Mouse (Mus musculus) C2C12 (cell line): ENCODE results near the gene Maob.

Source experiments
- CTCF ChIP-seq: IDR thresholded peaks from one replicate; pipeline ENCODE4 v1.5.1; 2011; ENCODE audit not compliant: control insufficient read depth, insufficient read depth, insufficient read length
- MYOG ChIP-seq: IDR thresholded peaks from one replicate; pipeline ENCODE4 v1.6.1; 2011; ENCODE audit not compliant: control insufficient read depth, insufficient read length; ENCODE audit errors: extremely low read depth

DNA sequence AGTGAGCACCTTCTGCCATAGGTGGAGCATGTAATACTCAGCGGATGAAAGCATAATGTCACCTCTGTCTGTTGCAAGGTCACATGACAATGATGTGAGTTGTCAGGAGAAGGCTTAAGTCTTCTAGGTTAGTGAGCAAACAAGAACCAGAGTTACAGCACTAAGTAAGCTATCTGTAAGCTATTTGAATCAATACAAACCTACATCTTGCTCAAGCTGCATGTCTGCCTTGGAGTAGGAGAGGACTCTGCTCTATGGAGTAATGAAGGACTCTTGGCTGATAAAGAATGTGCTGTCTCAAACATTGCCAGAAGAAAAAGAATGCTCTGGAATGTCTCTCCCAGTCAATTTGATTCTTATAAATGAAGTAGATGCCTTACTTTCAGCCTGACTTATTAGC lies 20.1 kb upstream of the Maob start:
- TF ChIP-seq CTCF (no peak), MYOG (no peak)
